Mouse (Mus musculus): ENCODE data around the gene Eps8. TPM values are rescaled to one million over a fixed set of nuclear protein-coding genes. Genes with fewer than 3 reads are reported as not detected.
"Not testable (repeated sequence)": the region's sequence is repeated elsewhere in the genome, so short reads cannot be mapped to it uniquely, and the experiment has no call there.

Eps8 gene
- polyA plus RNA-seq, 1 experiment from 2014 or later: 1.7 TPM

GRCm38 (mm10) chr6:137495233-137495632 is 159.4 kb downstream of the Eps8 start:
- WGBS (ENCODE audit: insufficient replicate concordance): 68% methylated on average over 6 of the region's 6 CpGs
- H3K4me1 ChIP-seq (replicated peaks): no peaks in the 10 kb centered on the region
- no peaks in the 10 kb centered on the region for H3K9me3 ChIP-seq (replicated peaks)
- no peak for DNase-seq
- no peak overlapping the region for H3K4me2 ChIP-seq
- no peak overlapping the region for H3K4me3 ChIP-seq (replicated peaks)
- H3K27ac ChIP-seq: no peak overlapping the region
- ATAC-seq (ENCODE audit: low read depth): no peak
- H3K36me3 ChIP-seq: no peaks in the 10 kb centered on the region
- no peak overlapping the region for H3K9ac ChIP-seq
- no peaks in the 10 kb centered on the region for H3K27me3 ChIP-seq

GRCm38 (mm10) chr6:137494801-137495200 is 159.9 kb downstream of the Eps8 start:
- ATAC-seq (ENCODE audit: low read depth) (no peak), DNase-seq (no peak)
- Histone ChIP-seq H3K36me3 (no peaks in the 10 kb centered on the region), H3K9ac (no peak overlapping the region), H3K4me3 (replicated peaks) (no peak overlapping the region), H3K27ac (no peak overlapping the region), H3K4me1 (replicated peaks) (no peaks in the 10 kb centered on the region), H3K27me3 (no peaks in the 10 kb centered on the region), H3K9me3 (replicated peaks) (no peaks in the 10 kb centered on the region), H3K4me2 (no peak overlapping the region)
- WGBS (ENCODE audit: insufficient replicate concordance): 75% methylated on average over 1 of the region's 1 CpGs

- Histone ChIP-seq H3K4me3 (replicated peaks) (no peak overlapping the region), H3K4me1 (replicated peaks) (no peaks in the 10 kb centered on the region), H3K9ac (no peak overlapping the region), H3K36me3 (no peaks in the 10 kb centered on the region), H3K27me3 (no peaks in the 10 kb centered on the region), H3K9me3 (replicated peaks) (no peaks in the 10 kb centered on the region), H3K27ac (no peak overlapping the region), H3K4me2 (no peak overlapping the region)
- no peak for ATAC-seq (ENCODE audit: low read depth)
- DNase-seq: no peak
Measured at GRCm38 (mm10) chr6:137494136-137494475, 160.6 kb downstream of the Eps8 start.

GRCm38 (mm10) chr6:137493211-137494135 is 161.2 kb downstream of the Eps8 start:
- no peaks in the 10 kb centered on the region for H3K9me3 ChIP-seq (replicated peaks)
- DNase-seq: no peak
- no peak overlapping the region for H3K4me3 ChIP-seq (replicated peaks)
- WGBS (ENCODE audit: insufficient replicate concordance): 77% methylated on average over 17 of the region's 17 CpGs
- H3K9ac ChIP-seq: no peak overlapping the region
- no peak overlapping the region for H3K27ac ChIP-seq
- no peaks in the 10 kb centered on the region for H3K4me1 ChIP-seq (replicated peaks)
- H3K36me3 ChIP-seq: no peaks in the 10 kb centered on the region
- no peak for ATAC-seq (ENCODE audit: low read depth)
- no peak overlapping the region for H3K4me2 ChIP-seq
- H3K27me3 ChIP-seq: no peaks in the 10 kb centered on the region

GRCm38 (mm10) chr6:137492582-137492981 is 162.1 kb downstream of the Eps8 start:
- Histone ChIP-seq H3K9ac (no peak overlapping the region), H3K36me3 (no peaks in the 10 kb centered on the region), H3K9me3 (replicated peaks) (no peaks in the 10 kb centered on the region), H3K27ac (no peak overlapping the region), H3K27me3 (no peaks in the 10 kb centered on the region), H3K4me2 (no peak overlapping the region), H3K4me1 (replicated peaks) (no peaks in the 10 kb centered on the region), H3K4me3 (replicated peaks) (no peak overlapping the region)
- DNase-seq (no peak), ATAC-seq (ENCODE audit: low read depth) (no peak)
- 65% methylated on average over 4 of the region's 4 CpGs for WGBS (ENCODE audit: insufficient replicate concordance)

GRCm38 (mm10) chr6:137491659-137492058 is 163.0 kb downstream of the Eps8 start:
- 32% methylated on average over 2 of the region's 2 CpGs for WGBS (ENCODE audit: insufficient replicate concordance)
- ATAC-seq (ENCODE audit: low read depth) (no peak), DNase-seq (no peak)
- Histone ChIP-seq H3K9ac (no peak overlapping the region), H3K4me2 (no peak overlapping the region), H3K27me3 (no peaks in the 10 kb centered on the region), H3K27ac (no peak overlapping the region), H3K9me3 (replicated peaks) (no peaks in the 10 kb centered on the region), H3K36me3 (no peaks in the 10 kb centered on the region), H3K4me1 (replicated peaks) (no peaks in the 10 kb centered on the region), H3K4me3 (replicated peaks) (no peak overlapping the region)

GRCm38 (mm10) chr6:137490115-137490514 is 164.6 kb downstream of the Eps8 start:
- no peak overlapping the region for H3K9ac ChIP-seq
- 78% methylated on average over 14 of the region's 14 CpGs for WGBS (ENCODE audit: insufficient replicate concordance)
- no peak for ATAC-seq (ENCODE audit: low read depth)
- H3K9me3 ChIP-seq (replicated peaks): no peaks in the 10 kb centered on the region
- H3K4me3 ChIP-seq (replicated peaks): no peak overlapping the region
- H3K27ac ChIP-seq: no peak overlapping the region
- H3K4me2 ChIP-seq: no peak overlapping the region
- no peaks in the 10 kb centered on the region for H3K27me3 ChIP-seq
- DNase-seq: no peak
- no peaks in the 10 kb centered on the region for H3K4me1 ChIP-seq (replicated peaks)
- no peaks in the 10 kb centered on the region for H3K36me3 ChIP-seq

GRCm38 (mm10) chr6:137487443-137487842 is 167.2 kb downstream of the Eps8 start:
- no peak for ATAC-seq (ENCODE audit: low read depth)
- Histone ChIP-seq H3K27me3 (no peaks in the 10 kb centered on the region), H3K9me3 (replicated peaks) (no peaks in the 10 kb centered on the region), H3K27ac (no peak overlapping the region), H3K4me1 (replicated peaks) (no peaks in the 10 kb centered on the region), H3K36me3 (no peaks in the 10 kb centered on the region), H3K4me3 (replicated peaks) (no peak overlapping the region), H3K4me2 (no peak overlapping the region), H3K9ac (no peak overlapping the region)
- 68% methylated on average over 6 of the region's 6 CpGs for WGBS (ENCODE audit: insufficient replicate concordance)
- DNase-seq: no peak

- Histone ChIP-seq H3K27ac (no peak overlapping the region), H3K4me1 (replicated peaks) (no peaks in the 10 kb centered on the region), H3K9ac (no peak overlapping the region), H3K27me3 (no peaks in the 10 kb centered on the region), H3K9me3 (replicated peaks) (no peaks in the 10 kb centered on the region), H3K36me3 (no peaks in the 10 kb centered on the region), H3K4me3 (replicated peaks) (no peak overlapping the region), H3K4me2 (no peak overlapping the region)
- WGBS (ENCODE audit: insufficient replicate concordance): 71% methylated on average over 7 of the region's 7 CpGs
- no peak for ATAC-seq (ENCODE audit: low read depth)
- no peak for DNase-seq
Measured at GRCm38 (mm10) chr6:137482891-137483290, 171.8 kb downstream of the Eps8 start.

- H3K4me2 ChIP-seq; H3K4me1 ChIP-seq (replicated peaks); H3K9me3 ChIP-seq (replicated peaks); H3K36me3 ChIP-seq; ATAC-seq (ENCODE audit: low read depth); H3K27me3 ChIP-seq; H3K27ac ChIP-seq; H3K9ac ChIP-seq; H3K4me3 ChIP-seq (replicated peaks); DNase-seq: not testable (repeated sequence)
- WGBS (ENCODE audit: insufficient replicate concordance): 93% methylated on average over 5 of the region's 5 CpGs
Measured at GRCm38 (mm10) chr6:137475695-137476094, 179.0 kb downstream of the Eps8 start.

- H3K36me3 ChIP-seq: no peaks in the 10 kb centered on the region
- no peaks in the 10 kb centered on the region; the same call in 1 of the 2 replicates for H3K9me3 ChIP-seq (replicated peaks)
- 51% methylated on average over 1 of the region's 1 CpGs for WGBS (ENCODE audit: insufficient replicate concordance)
- DNase-seq: no peak
- no peak overlapping the region for H3K27ac ChIP-seq
- H3K9ac ChIP-seq: no peak overlapping the region
- no peak overlapping the region for H3K4me2 ChIP-seq
- H3K27me3 ChIP-seq: no peaks in the 10 kb centered on the region
- H3K4me3 ChIP-seq (replicated peaks): no peak overlapping the region
- ATAC-seq (ENCODE audit: low read depth): no peak
- H3K4me1 ChIP-seq (replicated peaks): no peaks in the 10 kb centered on the region
Measured at GRCm38 (mm10) chr6:137473433-137473832, 181.2 kb downstream of the Eps8 start.

GRCm38 (mm10) chr6:137472129-137472528 is 182.5 kb downstream of the Eps8 start:
- Histone ChIP-seq H3K4me3 (replicated peaks) (no peak overlapping the region), H3K36me3 (no peaks in the 10 kb centered on the region), H3K9me3 (replicated peaks) (no peaks in the 10 kb centered on the region; the same call in 1 of the 2 replicates), H3K4me1 (replicated peaks) (no peaks in the 10 kb centered on the region), H3K27me3 (no peaks in the 10 kb centered on the region), H3K9ac (no peak overlapping the region), H3K4me2 (no peak overlapping the region), H3K27ac (no peak overlapping the region)
- DNase-seq (no peak), ATAC-seq (ENCODE audit: low read depth) (no peak)
- 86% methylated on average over 9 of the region's 9 CpGs for WGBS (ENCODE audit: insufficient replicate concordance)

All from liver, embryonic 13.5 days (tissue).